Mouse (Mus musculus): Measurements from ENCODE around the gene Morn5.

Morn5 gene

GRCm38 (mm10) chr2:36104956-36105741, 55.9 kb downstream of the Morn5 start, which contains the start of gene Lhx6:
TSS of gene Lhx6 (minus strand) at chr2:36105408.
- no peak for DNase-seq (ENCODE audit: low spot score)

- DNase-seq (ENCODE audit: low spot score) = no peak
Measured at GRCm38 (mm10) chr2:36108615-36109014, 59.4 kb downstream of the Morn5 start.

GRCm38 (mm10) chr2:36112632-36113031, 63.4 kb downstream of the Morn5 start:
- no peak for DNase-seq (ENCODE audit: low spot score)

- no peak for DNase-seq (ENCODE audit: low spot score)
Measured at GRCm38 (mm10) chr2:36126795-36127429, 77.7 kb downstream of the Morn5 start.

GRCm38 (mm10) chr2:36127973-36128372, 78.7 kb downstream of the Morn5 start:
- no peak for DNase-seq (ENCODE audit: low spot score)

GRCm38 (mm10) chr2:36129051-36129450, 79.8 kb downstream of the Morn5 start:
- no peak for DNase-seq (ENCODE audit: low spot score)

All from T-cell, adult 2 months (primary cell).